Mouse (Mus musculus) neutrophil, adult 5-6 weeks (primary cell): ENCODE data around the gene Nsun7. TPM values are rescaled to one million over a fixed set of nuclear protein-coding genes. Genes with fewer than 3 reads are reported as not detected.

Experiments used
- ATAC-seq: fragments of 151-379, 151-347 bp; 2 replicates; pipeline ENCODE4 v1.8.0; 2017; ENCODE audit warnings: mild to moderate bottlenecking, moderate TSS enrichment; ENCODE audit not compliant: insufficient number of reproducible peaks, poor library complexity, low FRiP score, severe bottlenecking; ENCODE audit errors: extremely low read depth
- total RNA-seq: library from RNA; stranded (forward); fragments of 200-1000 nt; gene quantifications from 2 replicates; pipeline ENCODE4 v1.2.3, GENCODE M21; 2017

The Nsun7 gene
- total RNA-seq, 1 experiment from 2014 or later = not detected

DNA sequence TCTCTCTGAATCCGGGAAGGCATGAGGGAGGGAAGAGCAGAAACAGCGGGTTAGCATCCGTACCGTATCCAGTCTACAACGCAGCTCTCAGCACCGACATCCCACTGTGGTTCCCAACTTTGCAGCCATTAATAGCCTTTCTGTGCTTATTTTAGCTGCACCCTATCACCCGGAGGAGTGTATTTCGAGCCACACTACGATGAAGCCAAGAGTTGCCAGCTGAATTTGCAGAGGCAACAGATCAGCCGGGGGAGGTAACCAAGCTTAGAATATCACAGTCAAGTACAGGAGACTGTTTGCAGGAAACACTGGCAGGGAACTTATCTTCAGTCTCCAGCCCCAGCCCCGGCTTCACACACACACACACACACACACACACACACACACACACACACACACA lies 63.9 kb downstream of the Nsun7 start:
- no peak for ATAC-seq

- ATAC-seq = no peak
Observed at GRCm38 (mm10) chr5:66326395-66326794, 66.7 kb downstream of the Nsun7 start.

DNA sequence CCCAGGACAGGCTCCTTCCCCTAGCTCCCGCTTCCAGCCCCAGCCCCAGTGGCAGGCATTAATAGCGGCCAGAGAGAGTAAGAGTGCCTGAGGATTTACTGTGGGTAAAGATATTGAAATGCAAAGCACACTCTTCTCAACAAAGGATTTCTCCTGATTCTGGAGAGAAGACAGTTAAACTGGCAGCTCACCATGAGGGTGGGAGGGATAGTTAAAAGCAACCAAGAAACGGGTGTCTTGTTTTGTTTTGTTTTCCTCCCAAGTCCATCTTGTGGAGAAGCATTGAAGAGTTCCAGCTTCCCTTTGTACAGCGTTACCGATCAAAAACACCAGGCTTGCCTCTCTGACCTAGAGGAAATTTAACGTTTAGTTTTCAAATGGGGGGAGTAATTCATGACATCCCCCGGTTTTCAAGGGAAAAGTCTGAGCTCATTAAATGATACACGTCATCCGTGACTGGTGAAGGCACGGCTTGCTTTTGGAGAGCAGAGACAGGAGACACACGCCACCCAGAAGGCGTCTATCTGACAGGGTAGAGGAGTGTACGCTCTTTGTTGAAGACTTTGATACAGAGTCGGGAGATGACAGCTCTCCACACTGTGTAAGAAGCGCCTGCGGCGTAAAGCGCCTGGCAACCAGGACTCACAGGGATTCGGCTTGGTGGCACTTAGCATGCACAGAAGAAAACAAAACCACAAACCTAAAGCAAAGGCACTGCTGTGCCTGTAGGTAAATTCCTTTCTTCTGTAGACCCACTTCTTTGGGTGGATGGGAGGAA lies 68.4 kb downstream of the Nsun7 start:
- ATAC-seq = no peak

DNA sequence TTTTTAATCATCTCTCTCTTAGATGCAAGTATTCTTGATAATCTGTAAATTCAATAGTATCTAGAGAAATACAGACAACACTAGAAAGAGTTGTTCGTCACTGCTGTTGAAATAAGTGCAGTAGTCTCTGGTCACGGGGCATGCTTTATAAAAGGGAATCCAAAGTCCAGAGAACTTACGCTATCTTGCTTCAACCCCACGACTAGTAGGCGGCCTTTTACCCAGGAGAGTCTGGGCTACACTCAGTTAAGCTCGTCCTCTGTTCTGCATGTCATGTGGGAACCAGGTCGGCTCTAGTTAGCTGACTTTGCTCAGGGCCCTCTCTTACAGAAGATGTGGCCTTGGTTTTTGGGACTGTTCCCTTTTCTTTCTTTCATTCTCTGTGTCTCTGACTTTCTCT lies 69.1 kb downstream of the Nsun7 start:
- no peak for ATAC-seq

DNA sequence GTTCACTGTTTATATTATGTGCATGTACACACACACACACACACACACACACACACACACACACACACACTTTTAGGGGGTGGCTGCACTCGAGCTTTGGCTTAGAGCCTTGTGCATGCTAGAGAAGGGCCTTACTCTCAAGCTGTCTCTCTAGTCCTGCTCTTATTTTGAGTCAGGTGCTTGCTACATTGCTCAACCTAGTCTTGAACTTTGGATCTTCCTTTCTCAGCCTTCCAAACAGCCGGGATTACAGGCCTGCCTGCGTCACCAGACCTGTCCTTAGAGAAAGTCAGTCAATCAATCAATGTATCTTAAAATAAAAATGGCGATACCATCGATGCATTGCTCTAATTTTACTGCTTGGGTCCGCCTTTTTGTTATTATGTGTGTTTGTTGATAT lies 71.1 kb downstream of the Nsun7 start:
- ATAC-seq = no peak

GRCm38 (mm10) chr5:66337025-66337968 lies 77.6 kb downstream of the Nsun7 start:
- ATAC-seq = no peak

GRCm38 (mm10) chr5:66337969-66338345 lies 78.3 kb downstream of the Nsun7 start:
- no peak for ATAC-seq

DNA sequence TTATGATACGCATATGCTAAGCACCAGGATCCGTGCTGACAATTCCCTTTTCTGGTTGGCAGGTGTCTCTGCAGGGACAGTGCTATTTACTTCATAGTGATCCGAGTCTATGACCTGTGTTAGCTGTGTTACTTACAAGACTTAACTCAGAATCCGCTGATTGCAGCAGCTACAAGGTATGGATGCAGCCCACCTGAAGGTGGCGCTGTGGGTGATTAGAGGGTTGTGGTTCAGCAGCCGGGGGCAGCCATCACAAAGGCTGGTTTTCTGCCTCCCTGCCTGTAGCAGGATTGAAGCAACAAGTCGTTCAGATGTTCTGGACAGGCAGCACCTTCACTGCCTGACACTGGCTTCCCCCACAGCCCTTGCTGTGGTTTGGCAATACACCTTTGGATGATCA lies 78.9 kb downstream of the Nsun7 start:
- ATAC-seq = no peak

GRCm38 (mm10) chr5:66340356-66341102 lies 80.8 kb downstream of the Nsun7 start:
- ATAC-seq = no peak

DNA sequence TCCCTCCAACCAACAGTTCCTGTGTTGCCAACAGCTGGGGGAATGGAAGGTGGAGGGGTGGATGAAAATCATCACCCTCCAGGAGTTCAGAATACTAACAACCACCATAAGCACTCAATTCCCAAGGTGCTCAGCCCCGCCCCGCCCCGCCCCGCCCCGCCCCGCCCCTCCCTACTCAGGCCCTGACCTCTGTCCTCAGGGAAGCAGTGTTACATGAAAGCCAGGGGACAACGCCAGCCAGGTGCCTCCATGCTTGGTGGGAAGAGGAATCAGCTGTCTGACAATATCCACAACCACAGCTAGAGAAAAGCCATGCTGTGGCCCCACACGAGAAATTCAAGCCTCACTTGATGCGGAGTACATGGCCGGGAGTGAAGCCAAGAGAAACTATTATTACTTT lies 82.2 kb downstream of the Nsun7 start:
- no peak for ATAC-seq

GRCm38 (mm10) chr5:66342285-66342684 lies 82.6 kb downstream of the Nsun7 start:
- no peak for ATAC-seq

DNA sequence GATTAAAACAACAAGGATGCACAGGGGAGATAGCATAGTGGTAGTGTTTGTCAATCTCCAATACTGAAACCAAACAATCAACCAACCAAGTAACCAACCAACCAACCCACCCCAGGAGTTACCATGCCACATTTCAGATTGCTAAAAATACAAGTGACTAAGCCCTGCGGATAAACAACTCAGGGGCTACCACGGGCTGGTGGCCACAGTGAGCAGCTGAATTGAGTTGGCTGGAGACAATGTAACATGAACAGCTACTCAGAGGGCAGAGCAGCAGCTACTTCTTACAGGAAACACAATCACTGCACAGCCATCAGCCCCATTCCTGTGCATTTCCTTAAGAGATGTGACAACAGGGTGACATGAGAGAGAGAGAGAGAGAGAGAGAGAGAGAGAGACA lies 84.5 kb downstream of the Nsun7 start:
- ATAC-seq = no peak

- no peak for ATAC-seq
Observed at GRCm38 (mm10) chr5:66345140-66345539, 85.4 kb downstream of the Nsun7 start.

GRCm38 (mm10) chr5:66346756-66347155 lies 87.1 kb downstream of the Nsun7 start:
- ATAC-seq = no peak

Other genes starting within 250 kb of the Nsun7 start
- 24.1 and 25.5 TPM in 2 replicates for gene Rbm47, start 86.8 kb upstream of the Nsun7 start, total RNA-seq